ENCODE assay signal across 8 mouse cellular contexts in genomic region chr2:25195211-25196156, GRCm38 (mm10). TPM values are rescaled to one million over a fixed set of nuclear protein-coding genes. Genes with fewer than 3 reads are reported as not detected.
DNase-seq lines count a peak whose midpoint lies in the region; ATAC-seq and TF ChIP-seq lines count a peak whose summit lies in the region.

No protein-coding gene starts in this region.

- peaks cover 28% of the 10 kb centered on the region for H3K4me1 ChIP-seq in limb, embryonic 12.5 days (replicated peaks)
- no peaks in the 10 kb centered on the region for H3K4me1 ChIP-seq in midbrain, embryonic 14.5 days (ENCODE audit: control insufficient read depth, insufficient read depth, low read length)

- intact Hi-C loops in left cerebral cortex, postnatal 25 days (cut with DNase I), result no loop called here

- H3K36me3 ChIP-seq in limb, embryonic 12.5 days, result peaks cover 18% of the 10 kb centered on the region
- peaks cover 24% of the 10 kb centered on the region for H3K36me3 ChIP-seq in midbrain, embryonic 14.5 days (ENCODE audit: control insufficient read depth, insufficient read depth, low read length)

- H3K4me3 ChIP-seq in layer of hippocampus, adult 2 months, result peak overlapping the region; percentile 35
- peak overlapping the region; percentile 29 for H3K4me3 ChIP-seq in limb, embryonic 12.5 days (replicated peaks)
- H3K4me3 ChIP-seq in midbrain, embryonic 14.5 days (replicated peaks; ENCODE audit: low read depth, low read length), result 0 out of 2 replicates have a peak overlapping the region, but pooled peaks have one; percentile 5

- H3K27me3 ChIP-seq in limb, embryonic 12.5 days, result peaks cover 37% of the 10 kb centered on the region
- H3K27me3 ChIP-seq in midbrain, embryonic 14.5 days (ENCODE audit: control insufficient read depth, insufficient read depth, low read length), result peaks cover 20% of the 10 kb centered on the region

- peak overlapping the region; percentile 43 for H3K4me2 ChIP-seq in limb, embryonic 12.5 days
- H3K4me2 ChIP-seq in midbrain, embryonic 14.5 days (ENCODE audit: low read length), result 0 out of 2 replicates have a peak overlapping the region, but pooled peaks have one; percentile 4

- H3K27ac ChIP-seq in layer of hippocampus, adult 2 months, result peak overlapping the region; percentile 80; the same call in 1 of the 2 replicates
- no peak overlapping the region for H3K27ac ChIP-seq in limb, embryonic 12.5 days
- no peak overlapping the region for H3K27ac ChIP-seq in midbrain, embryonic 14.5 days (replicated peaks; ENCODE audit: low read depth, low read length)

- H3K9me3 ChIP-seq in limb, embryonic 12.5 days, result no peaks in the 10 kb centered on the region
- H3K9me3 ChIP-seq in midbrain, embryonic 14.5 days (ENCODE audit: control insufficient read depth, low read length), result no peaks in the 10 kb centered on the region

- TF ChIP-seq CTCF in layer of hippocampus, adult 2 months (conservative IDR thresholded peaks at IDR 0.05), result no peak

- no peak overlapping the region; the same call in 1 of the 2 replicates for H3K9ac ChIP-seq in limb, embryonic 12.5 days (replicated peaks)
- no peak overlapping the region for H3K9ac ChIP-seq in midbrain, embryonic 14.5 days (replicated peaks; ENCODE audit: low read length)

- ATAC-seq in limb, embryonic 12.5 days (ENCODE audit: insufficient number of reproducible peaks, insufficient read depth, low FRiP score, low TSS enrichment, low read depth), result no peak
- no peak for ATAC-seq in midbrain, embryonic 14.5 days (ENCODE audit: low FRiP score, low TSS enrichment)

- no peak for DNase-seq in layer of hippocampus, adult 2 months (ENCODE audit: low spot score in 2 of 2)
- DNase-seq in layer of hippocampus, adult 11-12 months (ENCODE audit: low spot score), result no peak
- peak; percentile 39 for DNase-seq in embryo, embryonic 9.5 days (ENCODE audit: extremely low spot score)
- DNase-seq in heart, postnatal 4 days, result peak; percentile 60
- no peak for DNase-seq in midbrain, embryonic 14.5 days
- DNase-seq in thymus, postnatal 25 days, result peak; percentile 74
- DNase-seq in left cerebral cortex, postnatal 25 days (ENCODE audit: low spot score in 2 of 2), result no peak

- WGBS in limb, embryonic 12.5 days, result 22% methylated on average over 55 of the region's 55 CpGs
- WGBS in midbrain, embryonic 14.5 days, result 20% methylated on average over 55 of the region's 55 CpGs

RNA-seq across cellular contexts. Expression of gene Tor4a, which starts 1.2 kb away (rescaled TPM):
- 1 to 10 TPM; 2.2 to 3.0 TPM for total RNA-seq in layer of hippocampus, adult 2 months (2021)
- 1 to 10 TPM; 4.4 to 5.8 TPM for total RNA-seq in heart, postnatal 4 days (2021)
- polyA plus RNA-seq in limb, embryonic 12.5 days (2016; fragmentation: Nextera tagmentation; extraction: Ambion mirVana), result 2.9 and 3.2 TPM in 2 replicates
- 0.66 and 1.1 TPM in 2 replicates for polyA plus RNA-seq in midbrain, embryonic 14.5 days (2014; fragmentation: Nextera tagmentation; extraction: Ambion mirVana)
- 1 to 10 TPM; 1.9 to 2.3 TPM for total RNA-seq in left cerebral cortex, postnatal 25 days (2021)

RNA-seq across cellular contexts. Expression of gene Nrarp, which starts 14.9 kb away (rescaled TPM):
- 10 to 100 TPM; 21.3 to 21.9 TPM for total RNA-seq in layer of hippocampus, adult 2 months (2021)
- 10 to 100 TPM; 31.2 to 33.4 TPM for total RNA-seq in heart, postnatal 4 days (2021)
- polyA plus RNA-seq in limb, embryonic 12.5 days (2016; fragmentation: Nextera tagmentation; extraction: Ambion mirVana), result 20.6 and 23.1 TPM in 2 replicates
- polyA plus RNA-seq in midbrain, embryonic 14.5 days (2014; fragmentation: Nextera tagmentation; extraction: Ambion mirVana), result 13.0 and 20.8 TPM in 2 replicates
- 10 to 100 TPM; 21.7 to 30.7 TPM for total RNA-seq in left cerebral cortex, postnatal 25 days (2021)

RNA-seq across cellular contexts. Expression of gene Nelfb, which starts 15.8 kb away (rescaled TPM):
- total RNA-seq in layer of hippocampus, adult 2 months (2021), result 10 to 100 TPM; 57.0 to 58.5 TPM
- total RNA-seq in heart, postnatal 4 days (2021), result 10 to 100 TPM; 43.4 to 44.5 TPM
- polyA plus RNA-seq in limb, embryonic 12.5 days (2016; fragmentation: Nextera tagmentation; extraction: Ambion mirVana), result 118 and 121 TPM in 2 replicates
- 82.6 and 98.7 TPM in 2 replicates for polyA plus RNA-seq in midbrain, embryonic 14.5 days (2014; fragmentation: Nextera tagmentation; extraction: Ambion mirVana)
- 10 to 100 TPM; 50.8 to 51.8 TPM for total RNA-seq in left cerebral cortex, postnatal 25 days (2021)

RNA-seq across cellular contexts. Expression of gene Stpg3, which starts 19.0 kb away (rescaled TPM):
- under 1 TPM in 1 of 2 experiments, not detected in 1; 0.33 TPM for total RNA-seq in layer of hippocampus, adult 2 months (2021)
- not detected for total RNA-seq in heart, postnatal 4 days (2021)
- polyA plus RNA-seq in limb, embryonic 12.5 days (2016; fragmentation: Nextera tagmentation; extraction: Ambion mirVana), result not detected in 2 replicates
- polyA plus RNA-seq in midbrain, embryonic 14.5 days (2014; fragmentation: Nextera tagmentation; extraction: Ambion mirVana), result 0.16 TPM in 1 of 2 replicates, not detected in the other
- under 1 TPM in 1 of 2 experiments, not detected in 1; 0.23 TPM for total RNA-seq in left cerebral cortex, postnatal 25 days (2021)

RNA-seq across cellular contexts. Expression of gene Fam166a, which starts 23.1 kb away (rescaled TPM):
- total RNA-seq in layer of hippocampus, adult 2 months (2021), result not detected
- total RNA-seq in heart, postnatal 4 days (2021), result not detected
- polyA plus RNA-seq in limb, embryonic 12.5 days (2016; fragmentation: Nextera tagmentation; extraction: Ambion mirVana), result not detected in 2 replicates
- not detected in 2 replicates for polyA plus RNA-seq in midbrain, embryonic 14.5 days (2014; fragmentation: Nextera tagmentation; extraction: Ambion mirVana)
- total RNA-seq in left cerebral cortex, postnatal 25 days (2021), result not detected

Comparison
In these comparisons a context has a peak if more than half of its experiments do, and no peak if none do; other contexts are left out.
1. DNase-seq: peak in embryo, embryonic 9.5 days (single experiment), heart, postnatal 4 days (single experiment) and thymus, postnatal 25 days (single experiment); none in layer of hippocampus, adult 2 months (0 of 2), layer of hippocampus, adult 11-12 months (single experiment), midbrain, embryonic 14.5 days (single experiment) and left cerebral cortex, postnatal 25 days (0 of 2).
2. Peak in every context shown above with its lines, with median percentiles within 50 percentile points of each other: H3K4me3 ChIP-seq.